Mouse (Mus musculus): ENCODE results near the gene Gzmk.
"Not testable (repeated sequence)": the region's sequence is repeated elsewhere in the genome, so short reads cannot be mapped to it uniquely, and the experiment has no call there.

The Gzmk gene

DNA sequence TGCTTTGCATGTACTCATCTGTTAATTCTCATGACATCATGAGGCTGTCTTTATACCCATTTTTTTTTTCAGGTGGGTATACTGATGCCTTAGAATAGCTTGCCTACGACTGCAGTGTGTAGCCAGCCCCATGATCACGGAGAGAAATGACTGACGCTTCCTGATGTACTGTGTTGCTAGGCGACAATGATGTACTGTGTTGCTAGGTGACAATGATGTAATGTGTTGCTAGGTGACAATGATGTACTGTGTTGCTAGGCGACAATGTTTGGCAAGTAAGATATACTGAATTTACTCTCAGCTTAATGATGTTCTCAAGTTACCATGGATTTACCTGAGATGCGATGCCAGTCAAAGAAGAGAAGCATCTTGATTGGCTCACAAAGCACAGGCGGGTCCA, at the start of gene Gzmk:
Gene Gzmk (minus strand): TSS at position 98 of the 400 bp plus-strand sequence.
- DNase-seq (ENCODE audit: low read depth, low spot score), result peak; percentile 11

DNA sequence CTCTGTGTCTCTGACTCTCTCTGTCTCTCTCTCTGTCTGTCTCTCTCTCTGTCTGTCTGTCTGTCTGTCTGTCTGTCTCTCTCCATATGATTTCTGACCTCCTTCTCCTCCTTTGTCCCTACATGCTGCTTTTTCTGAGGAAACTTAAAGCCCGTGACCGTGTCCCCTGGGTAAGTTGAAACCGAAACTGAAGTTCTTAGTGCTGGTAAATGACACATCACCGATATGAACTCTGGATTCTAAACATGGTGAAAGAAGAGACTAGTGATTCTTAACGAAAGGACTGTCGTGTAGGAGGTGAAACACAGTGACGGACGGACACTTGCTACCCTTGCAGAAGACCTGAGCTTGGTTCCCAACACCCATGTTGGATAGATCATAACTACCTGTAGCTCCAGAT, 45.5 kb upstream of the Gzmk start:
- DNase-seq (ENCODE audit: low read depth, low spot score), result no peak

DNA sequence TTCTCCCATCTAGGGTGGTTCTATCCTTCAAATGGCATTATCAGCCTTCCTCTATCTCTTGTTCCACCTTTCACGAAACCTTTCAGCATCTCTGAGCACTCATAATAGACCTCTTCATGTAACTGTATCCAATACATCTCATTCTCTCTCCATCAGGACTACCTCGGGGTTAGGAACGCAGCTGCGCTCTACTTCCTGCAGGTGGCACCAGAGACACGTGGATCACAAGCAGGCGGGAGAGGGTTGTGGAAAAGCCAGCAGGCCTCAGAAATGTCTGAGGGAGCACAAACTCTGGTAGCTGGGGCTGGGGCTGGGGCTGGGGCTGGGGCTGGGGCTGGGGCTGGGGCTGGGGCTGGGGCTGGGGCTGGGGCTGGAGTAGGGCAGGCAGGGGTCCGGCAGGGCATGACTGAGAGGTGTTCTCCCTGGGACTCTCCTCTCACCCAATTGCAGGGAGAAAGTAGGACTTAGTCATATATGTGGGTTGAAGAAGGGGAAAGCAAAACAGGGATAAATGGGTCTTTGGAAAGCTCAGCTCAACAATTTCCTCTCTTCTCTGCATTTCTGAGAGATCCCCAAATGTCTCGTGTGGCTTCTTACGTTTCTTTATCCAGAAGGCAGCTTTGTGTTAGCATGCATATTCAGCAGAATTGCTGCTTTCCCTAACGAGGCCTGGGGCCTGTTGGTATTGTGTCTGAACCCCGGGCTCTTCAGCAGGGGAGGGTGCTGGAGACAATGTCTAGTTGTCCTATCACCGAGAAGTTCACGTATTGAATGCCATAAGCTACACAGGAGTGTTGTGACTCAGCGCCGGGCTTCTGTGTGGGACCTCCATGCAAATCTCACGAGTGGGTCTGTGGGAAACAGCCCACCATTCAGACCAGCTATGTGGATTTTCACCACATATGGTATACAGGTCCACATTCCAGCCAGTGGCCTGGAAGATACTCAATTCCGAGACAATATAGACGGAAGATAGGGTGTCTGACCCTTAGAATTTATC, 44.4 kb upstream of the Gzmk start:
- peak; percentile 79 for DNase-seq (ENCODE audit: low read depth, low spot score)

DNA sequence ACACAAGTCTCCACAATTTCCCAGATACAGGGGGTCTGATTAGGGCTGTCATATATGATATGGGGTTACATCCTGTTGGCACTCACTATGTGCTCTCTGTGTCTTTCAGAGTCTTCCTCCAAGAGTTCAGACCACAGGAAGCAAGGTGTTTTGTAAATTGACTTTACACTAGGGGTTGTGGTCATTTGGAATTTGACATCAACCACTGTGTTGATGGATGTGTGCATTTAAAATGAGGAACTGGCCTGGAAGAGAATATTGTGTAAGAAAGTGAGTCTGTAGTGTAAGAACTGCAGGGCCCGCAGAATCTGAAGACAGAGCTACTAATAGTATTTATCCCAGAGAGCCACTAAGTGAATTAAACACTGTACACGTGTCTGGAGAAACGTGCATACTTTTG, 41.5 kb upstream of the Gzmk start:
- DNase-seq (ENCODE audit: low read depth, low spot score), result no peak

DNA sequence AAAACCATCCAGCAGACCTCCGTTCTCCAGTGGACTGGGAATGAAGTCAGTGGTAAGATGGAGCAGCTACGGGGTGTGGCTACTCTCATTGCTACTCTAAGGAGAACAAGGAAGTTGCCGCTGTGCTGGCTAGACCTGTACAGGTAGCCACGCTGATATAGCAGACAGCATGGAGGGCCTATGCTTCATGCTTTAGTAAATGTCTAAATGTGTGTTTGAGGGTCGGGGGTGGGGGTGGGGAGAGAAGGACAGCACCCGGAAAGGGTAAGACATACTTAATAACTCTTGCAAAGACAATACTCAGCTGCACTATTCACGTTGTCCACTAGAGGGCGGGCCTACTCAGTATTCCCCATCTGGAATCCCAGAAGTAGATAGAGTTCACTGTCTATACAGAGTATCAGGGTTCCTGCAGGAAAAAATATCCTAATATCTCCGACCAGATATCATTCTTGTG, 40.8 kb upstream of the Gzmk start:
- peak; percentile 79 for DNase-seq (ENCODE audit: low read depth, low spot score)

DNA sequence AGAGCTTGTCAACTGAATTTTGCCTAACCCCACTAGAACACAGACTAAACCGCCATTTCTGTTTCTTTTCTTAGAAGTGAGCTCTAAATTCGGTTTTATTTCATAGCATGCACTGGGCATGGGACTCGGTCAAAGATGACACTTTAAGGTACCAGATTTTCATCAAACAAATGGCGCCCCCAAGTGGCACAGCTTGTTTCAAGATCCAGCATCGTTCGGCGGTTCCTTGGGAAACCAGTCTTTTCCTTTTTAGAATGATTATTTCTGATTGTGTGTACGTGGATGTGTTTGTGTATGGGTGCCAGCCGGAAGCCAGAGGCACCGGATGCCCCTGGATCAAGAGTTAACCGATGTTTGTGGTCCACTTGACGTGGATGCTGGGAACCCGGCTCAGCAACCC, 39.5 kb upstream of the Gzmk start:
- DNase-seq (ENCODE audit: low read depth, low spot score), result peak; percentile 49

DNA sequence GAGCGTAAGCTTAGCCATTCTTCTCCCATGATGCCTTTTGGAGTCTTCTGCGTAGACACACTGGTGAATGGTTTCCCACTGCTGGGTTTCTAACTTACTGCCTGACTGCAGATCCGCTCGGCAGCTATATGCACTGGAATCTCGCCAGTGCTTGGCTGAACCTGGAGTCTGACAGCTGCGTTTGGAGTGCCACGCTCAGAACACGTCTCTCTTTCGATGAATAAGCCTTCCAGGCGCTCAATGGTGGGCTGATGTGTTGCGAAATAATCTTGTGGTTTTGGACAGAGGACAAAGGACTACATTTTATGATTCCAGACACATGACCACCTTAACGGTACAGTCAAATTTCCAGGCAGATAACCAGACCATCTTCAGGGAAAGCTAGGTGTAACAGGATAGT, 37.1 kb upstream of the Gzmk start:
- no peak for DNase-seq (ENCODE audit: low read depth, low spot score)

DNA sequence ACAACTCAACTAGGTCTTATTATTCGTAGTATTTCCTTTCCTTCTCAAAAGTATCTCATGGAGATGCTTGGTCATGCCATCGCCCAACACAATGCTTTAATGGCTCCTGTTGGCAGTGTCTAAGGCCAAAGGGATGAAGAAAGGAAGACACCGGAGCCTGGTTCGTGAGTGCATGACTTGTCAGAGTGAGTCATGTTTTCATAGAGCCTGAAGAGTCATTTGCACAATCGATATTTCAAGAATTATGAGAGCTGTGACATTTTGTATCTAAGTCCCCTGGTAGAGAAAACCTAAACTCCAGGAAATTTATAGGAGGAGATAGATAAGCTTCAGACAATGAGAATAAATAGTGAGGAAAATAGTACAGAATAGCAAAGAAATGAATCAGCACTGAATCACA, 33.5 kb upstream of the Gzmk start:
- DNase-seq (ENCODE audit: low read depth, low spot score), result no peak

DNA sequence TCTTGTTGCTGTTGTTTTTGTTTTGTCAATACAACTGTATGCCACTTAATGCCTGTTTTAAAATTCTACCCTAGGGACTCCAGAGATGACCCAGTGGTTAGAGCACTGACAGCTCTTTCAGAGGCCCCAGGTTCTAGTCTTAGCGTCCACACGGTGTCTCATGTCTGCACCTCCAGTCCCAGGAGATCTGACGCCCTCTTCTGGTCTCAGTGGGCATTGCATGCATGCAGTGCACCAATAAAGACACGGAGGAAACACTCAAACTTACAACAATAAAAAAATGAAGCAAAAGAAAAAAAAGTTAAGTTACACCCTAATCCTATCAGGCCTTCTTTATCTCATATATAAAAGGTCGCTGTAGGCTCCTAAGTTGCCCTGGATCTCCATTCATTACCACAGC, 31.5 kb upstream of the Gzmk start:
- DNase-seq (ENCODE audit: low read depth, low spot score), result peak; percentile 31

DNA sequence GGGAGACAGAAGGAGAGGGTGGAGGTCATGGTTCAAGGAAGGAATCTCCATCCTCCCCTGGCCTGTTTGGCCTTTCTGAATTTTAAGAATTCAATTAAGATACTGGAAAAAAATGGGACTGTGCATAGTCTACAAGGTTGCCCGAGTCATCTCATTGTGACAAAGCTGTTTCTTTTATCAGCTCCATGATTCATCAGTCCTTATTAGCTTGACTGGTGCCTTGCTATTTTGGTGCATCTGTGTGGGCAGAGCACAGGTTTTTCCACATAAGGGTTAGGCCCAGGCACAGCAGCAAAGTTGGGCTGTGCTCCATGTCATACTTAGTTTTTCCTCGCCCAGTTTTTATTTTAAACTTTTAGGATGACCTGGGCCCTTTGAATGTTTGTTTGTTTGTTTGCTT, 31.1 kb upstream of the Gzmk start:
- DNase-seq (ENCODE audit: low read depth, low spot score), result no peak

DNA sequence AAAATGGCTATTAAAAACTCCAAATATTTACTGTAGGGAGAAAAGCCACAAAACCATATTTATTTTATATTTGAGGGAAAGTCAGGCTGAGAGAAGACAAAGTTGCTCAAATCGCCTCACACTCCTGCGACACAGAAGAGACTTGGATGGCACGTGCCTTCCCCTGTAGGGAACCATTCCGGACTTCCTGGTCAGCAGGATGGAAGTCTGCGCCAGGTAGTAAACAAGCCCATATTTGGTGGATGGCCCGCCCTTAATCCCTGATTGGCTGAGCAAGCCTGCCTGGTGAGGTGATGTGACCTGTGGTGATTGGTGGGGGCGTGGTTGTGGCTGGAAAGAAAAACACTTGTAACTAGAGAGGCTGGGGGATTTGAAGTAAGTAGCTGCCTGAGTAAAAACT, 26.9 kb upstream of the Gzmk start:
- not testable (repeated sequence) for DNase-seq (ENCODE audit: low read depth, low spot score)

DNA sequence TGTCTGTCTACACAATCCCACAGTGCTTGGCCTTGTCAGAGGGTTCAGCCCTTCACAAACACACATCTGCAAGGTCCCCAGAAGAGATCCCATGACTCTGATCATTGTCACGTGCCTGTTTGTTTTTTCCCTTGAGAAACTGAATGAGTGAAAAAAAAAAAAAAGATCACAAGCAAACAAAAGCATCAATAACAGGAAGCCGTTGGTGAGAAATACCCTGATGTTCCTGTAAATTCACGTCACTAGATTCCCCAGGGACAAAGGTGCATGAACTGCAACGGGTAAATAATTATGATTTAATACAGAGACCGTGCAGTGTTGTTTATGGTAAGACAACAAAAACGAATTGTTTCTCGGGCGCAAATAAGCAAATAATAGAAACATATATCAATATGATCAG, 19.3 kb upstream of the Gzmk start:
- DNase-seq (ENCODE audit: low read depth, low spot score), result no peak

DNA sequence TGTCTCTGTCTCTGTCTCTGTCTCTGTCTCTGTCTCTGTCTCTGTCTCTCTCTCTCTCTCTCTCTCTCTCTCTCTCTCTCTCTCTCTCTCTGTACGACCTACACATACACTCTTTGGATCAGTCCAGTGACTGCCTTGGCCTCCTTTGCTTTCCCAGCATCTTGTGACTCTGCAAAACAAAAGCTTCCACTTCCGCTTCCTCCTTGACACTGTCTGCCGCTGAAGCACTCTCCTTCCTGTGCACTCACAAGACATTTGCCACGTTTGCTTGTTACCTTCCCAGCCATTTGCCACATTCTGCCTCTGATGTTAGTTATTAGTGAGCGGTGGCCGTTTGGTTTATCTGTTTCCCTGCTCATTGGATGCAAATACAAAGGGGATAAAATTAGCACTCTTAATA, 16.4 kb upstream of the Gzmk start:
- peak; percentile 19 for DNase-seq (ENCODE audit: low read depth, low spot score)

DNA sequence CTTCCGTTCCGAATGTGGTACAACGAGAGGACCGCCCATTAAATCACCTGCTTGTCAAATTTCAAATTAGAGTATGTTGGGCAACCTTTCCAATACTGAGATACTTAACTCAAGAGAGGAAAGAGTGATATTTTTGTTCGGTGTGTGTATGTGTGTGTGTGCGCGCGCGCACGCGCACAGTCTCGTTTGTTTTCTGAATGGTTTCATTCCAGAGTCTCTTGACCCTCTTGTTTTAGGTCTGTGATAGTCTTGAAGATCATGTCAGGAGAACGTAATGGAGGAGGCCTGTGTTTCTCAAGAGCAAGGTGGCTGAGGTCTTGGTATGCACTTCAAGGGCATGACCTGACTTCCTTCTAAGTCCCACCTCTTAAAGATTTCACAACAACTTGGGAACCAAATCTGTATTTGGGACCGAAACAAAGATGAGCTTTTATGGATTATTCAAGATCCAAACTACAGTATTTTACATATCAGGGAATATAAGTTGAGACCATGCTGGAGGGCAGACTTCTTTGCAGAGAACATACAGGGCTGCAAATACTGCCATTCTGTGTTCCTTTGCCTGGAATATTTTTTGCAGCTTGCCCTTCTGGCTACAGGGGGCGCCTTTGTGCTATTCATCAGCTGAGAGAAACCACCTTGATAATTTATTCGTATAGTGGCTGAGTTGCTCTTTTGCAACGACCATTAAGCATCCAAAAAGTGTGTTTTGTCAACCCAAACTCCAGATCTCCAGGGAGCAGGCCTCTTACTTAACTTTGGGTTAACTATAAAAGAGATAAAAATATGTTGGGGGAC, 2.2 kb upstream of the Gzmk start:
- DNase-seq (ENCODE audit: low read depth, low spot score), result no peak

DNA sequence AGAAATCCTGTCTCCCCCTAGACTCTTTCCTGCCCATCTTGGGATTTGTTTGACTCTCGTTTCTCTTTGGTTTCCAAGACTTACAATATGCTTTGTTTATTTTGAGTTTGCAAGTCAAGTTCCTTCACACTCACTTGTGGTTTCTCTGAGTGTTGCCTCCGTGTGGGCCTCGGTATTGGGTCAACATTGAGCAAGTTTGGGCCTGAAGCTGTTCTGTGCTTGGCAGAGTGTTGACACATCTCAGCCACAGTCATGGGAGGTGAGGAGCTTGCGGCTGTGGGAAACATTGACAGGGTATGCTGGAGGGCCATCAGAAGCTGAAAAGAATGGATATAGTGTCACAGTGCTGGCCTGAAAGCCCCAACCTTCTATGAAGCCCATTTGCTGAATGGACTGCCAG, 1.4 kb upstream of the Gzmk start:
- DNase-seq (ENCODE audit: low read depth, low spot score), result no peak

DNA sequence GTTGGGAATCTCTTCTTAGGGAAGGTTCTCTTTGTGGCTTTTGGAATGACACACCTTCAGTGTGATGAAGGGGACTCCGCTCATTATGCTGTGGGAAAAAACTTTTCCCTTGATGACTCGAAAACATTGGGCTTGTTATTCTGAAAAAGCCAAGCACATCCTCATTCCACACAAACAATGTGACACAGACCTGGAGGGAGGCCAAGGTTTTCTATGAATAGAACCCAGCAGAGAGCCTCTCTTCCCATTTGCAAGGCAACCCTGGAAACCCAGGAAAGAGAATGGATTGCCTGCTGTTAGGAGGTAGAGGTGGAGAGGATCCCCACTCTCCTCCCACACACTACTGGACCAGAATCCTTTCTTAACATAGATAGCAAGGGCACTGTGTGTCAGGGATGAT, 1.6 kb downstream of the Gzmk start:
- DNase-seq (ENCODE audit: low read depth, low spot score), result peak; percentile 83

DNA sequence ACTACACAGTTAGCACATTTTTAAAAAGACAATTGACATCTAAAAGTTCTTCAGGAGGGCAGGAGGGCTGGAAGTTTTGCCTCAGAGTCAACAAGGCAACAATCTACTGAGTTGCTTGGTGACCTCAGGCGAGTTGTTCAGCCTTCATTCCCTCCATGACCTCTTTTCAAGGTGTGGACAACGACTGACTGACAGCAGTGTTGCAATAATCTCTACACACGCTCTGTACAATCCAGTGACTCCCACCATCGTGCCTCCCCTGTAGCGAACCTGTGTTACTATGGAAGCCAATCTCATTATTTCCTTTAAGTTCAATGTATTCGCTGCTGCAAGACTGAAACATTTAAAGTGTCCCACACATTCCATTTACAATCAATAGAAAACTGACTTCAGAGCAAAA, 3.9 kb downstream of the Gzmk start:
- DNase-seq (ENCODE audit: low read depth, low spot score), result no peak

DNA sequence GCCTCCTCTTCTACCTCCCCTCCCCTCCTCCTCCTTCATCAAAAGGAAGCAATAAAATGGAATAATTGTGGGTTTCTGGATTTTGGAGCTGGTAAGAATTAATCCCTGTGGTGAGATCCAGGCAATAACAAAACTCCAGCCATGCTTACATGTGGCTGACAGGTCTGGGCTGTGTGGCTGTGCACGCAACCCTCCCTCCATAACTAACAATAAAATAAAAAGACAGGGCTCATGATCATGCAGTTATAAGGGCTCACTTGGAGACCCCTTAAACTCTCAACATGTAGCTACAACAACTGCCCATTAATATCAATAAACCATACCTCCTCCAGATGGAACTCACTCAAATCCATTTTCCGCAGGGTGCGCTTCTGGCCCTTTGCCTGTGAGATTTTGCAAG, 11.8 kb downstream of the Gzmk start:
- no peak for DNase-seq (ENCODE audit: low read depth, low spot score)

DNA sequence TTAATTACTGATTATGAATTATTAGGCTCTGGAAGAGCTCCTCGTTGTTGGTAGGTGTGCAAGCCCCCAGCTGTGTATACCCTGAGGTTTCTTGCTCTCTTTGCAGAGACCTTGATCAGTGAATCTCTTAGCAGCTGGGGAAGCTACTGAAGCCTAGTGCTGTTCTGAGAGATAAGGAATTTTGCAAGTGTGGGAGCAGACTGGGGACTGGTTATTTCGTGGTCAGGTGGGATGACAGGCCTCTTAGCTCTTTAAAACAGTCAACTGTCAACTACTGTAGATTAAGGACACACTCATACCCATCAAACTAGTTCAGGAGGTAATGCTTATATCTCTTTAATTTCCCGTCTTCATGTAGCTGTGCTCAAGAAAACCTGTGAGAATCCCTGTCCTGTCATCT, 13.3 kb downstream of the Gzmk start:
- DNase-seq (ENCODE audit: low read depth, low spot score), result no peak

DNA sequence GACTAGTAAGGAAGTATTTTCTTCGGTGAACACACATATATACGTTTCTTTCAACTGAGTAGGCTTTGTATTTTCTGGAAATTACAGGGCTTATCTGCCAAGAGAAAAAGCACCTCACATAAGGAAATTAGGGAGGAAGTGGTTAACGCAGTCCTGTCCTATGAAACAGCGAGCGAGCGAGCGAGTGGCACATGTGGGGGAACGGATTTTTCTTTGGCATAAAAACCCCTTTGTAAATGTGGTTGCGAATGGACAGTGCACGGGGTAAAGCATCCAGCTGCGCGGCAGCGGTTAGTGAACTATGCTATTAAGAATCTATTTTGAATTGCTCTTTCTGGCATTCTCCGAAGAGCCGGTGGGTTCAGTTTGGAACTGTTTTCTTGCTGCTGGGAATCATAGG, 14.4 kb downstream of the Gzmk start:
- no peak for DNase-seq (ENCODE audit: low read depth, low spot score)

DNA sequence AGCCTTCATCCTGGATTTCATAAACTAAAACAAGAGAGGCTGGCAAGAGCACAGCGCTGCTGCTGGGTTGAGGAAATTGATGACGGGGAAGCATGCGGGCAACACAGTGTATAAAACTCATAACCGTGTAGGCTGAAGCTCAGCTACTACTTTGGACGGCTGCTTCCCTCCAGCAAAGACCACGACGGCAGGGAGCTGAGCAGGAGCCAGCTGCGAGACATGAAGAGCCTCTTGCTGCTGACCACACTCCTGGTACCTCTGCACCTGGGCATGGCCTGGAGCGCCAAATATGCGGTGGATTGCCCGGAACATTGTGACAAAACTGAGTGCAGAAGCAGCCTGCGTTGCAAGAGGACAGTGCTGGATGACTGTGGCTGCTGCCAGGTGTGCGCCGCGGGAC, 16.1 kb downstream of the Gzmk start, which contains the start of gene Esm1:
Gene Esm1 (plus strand): TSS at position 36 of the 400 bp plus-strand sequence.
- DNase-seq (ENCODE audit: low read depth, low spot score), result no peak

DNA sequence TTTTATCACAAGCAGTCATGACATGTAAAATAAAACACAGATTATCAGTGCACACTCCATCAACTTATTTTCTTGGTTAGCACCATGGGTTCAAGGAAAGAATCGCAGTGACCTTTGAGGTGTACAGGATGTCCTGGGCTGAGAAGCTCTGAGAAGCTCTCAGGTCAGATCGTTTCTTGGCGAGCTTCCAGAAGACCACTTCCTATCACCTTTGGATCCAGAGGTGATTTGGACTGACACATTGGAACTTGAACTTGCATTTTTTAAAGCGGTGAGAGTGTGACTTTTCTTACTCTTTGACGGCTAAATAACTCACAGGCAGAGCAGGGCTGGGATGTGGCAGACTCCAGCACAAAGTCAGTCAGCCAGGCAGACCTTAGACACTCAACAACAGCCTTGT, 20.4 kb downstream of the Gzmk start:
- DNase-seq (ENCODE audit: low read depth, low spot score), result no peak

DNA sequence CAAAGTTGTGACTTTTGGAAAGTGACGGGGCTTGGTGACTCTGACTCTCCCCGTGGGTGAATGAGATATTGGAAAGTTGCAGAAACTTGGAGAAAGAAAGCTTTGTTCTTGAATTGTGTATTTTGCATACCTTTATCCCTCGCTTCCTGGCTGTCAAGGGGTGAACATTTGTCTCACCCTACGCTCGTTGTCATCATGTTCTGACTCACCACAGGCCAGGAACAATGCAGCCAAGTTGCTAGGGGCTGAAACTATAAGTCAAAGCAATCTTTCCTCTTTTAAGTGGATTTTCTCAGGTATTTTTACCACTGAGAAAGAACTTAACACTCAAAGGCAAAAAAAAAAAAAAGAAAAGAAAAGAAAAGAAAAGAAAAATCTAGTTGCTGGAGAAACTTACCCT, 22.6 kb downstream of the Gzmk start:
- no peak for DNase-seq (ENCODE audit: low read depth, low spot score)
